Mouse (Mus musculus): Measurements from ENCODE around the gene Mmp17.

Gene Mmp17

DNA sequence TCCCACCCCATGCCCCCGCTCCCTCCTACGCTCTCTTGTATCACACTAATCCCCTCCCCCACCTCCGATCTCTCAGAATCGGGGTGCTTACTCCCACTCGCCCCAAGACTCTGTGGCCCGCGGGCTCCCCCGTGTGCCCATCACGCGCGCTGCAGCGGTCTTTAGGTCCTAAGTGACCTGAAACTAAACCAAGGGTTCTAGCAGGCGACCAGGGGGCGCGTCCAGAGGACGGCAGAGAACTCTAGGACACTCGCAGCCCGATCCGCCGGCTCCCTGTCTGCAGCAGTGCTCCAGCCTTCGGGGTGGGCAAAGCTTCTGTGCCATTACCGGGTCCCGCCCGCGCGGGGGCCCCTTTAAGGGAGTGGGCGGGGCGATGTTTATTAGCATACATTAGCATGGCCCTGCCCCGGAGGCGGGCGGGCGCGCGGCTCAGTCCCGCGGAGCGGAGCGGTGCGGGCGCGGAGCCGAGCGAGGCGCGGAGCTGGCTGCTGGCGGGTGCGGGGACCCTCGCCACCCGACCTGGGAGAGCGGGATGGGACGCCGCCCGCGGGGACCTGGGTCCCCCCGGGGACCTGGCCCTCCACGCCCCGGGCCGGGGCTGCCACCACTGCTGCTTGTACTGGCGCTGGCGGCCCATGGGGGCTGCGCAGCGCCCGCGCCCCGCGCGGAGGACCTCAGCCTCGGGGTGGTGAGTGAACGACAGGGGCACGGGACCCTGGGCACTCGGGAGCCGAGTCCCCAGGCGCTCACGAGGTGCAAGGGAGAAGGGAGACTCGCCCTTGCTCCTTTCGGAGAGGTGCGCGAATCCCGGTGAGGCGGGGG is at the start of gene Mmp17:
Gene Mmp17 (plus strand): TSS at position 409 of the 822 bp plus-strand sequence.
- DNase-seq = peak; percentile 86

DNA sequence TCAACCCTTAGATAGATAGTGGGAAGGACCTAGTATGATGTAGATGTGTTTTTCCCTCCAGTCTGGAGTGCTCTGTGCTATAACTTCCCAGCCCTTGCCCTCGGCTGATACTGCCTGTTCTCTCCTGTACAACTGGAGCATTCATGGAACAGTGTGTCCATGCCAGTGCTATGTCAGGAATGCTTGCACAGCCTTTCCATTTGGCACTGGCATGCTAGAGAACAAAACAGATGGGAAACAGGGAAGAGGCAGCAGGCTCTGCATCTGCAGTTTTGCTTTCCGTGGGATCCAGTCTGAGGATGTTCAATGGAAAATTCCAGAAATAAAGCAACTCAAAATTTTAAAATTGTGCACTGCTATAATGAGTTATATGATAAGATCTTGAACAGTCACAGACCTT is 49.5 kb upstream of the Mmp17 start:
- DNase-seq = peak; percentile 31

GRCm38 (mm10) chr5:129535021-129535420 is 48.9 kb upstream of the Mmp17 start:
- no peak for DNase-seq

GRCm38 (mm10) chr5:129535431-129535830 is 48.5 kb upstream of the Mmp17 start:
- DNase-seq = no peak

GRCm38 (mm10) chr5:129538826-129539225 is 45.1 kb upstream of the Mmp17 start:
- DNase-seq = no peak

DNA sequence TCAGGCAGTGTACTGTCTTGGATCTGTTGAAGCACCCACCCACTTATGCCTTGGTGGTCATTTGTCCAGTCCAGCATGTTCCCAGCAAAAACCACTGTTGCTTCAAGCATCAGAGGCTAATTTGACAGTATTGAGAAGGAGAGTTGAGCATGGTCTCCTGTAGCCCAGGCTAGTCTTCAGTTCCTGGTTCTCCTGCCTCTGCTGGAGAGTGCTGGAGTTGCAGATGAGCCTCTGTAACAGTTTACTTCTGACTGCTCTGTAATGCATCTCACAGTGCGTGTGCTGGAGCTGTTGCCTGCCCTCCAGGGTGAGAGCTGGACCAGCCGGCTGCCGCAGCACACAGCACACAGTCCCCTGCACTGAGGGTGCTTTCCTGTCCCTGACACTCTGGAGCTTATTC is 41.7 kb upstream of the Mmp17 start:
- no peak for DNase-seq

- peak; percentile 16 for DNase-seq
Observed at GRCm38 (mm10) chr5:129545787-129546186, 38.2 kb upstream of the Mmp17 start.

- DNase-seq = no peak
Observed at GRCm38 (mm10) chr5:129549716-129550115, 34.3 kb upstream of the Mmp17 start.

GRCm38 (mm10) chr5:129550790-129551189 is 33.2 kb upstream of the Mmp17 start:
- no peak for DNase-seq

- DNase-seq = no peak
Observed at GRCm38 (mm10) chr5:129551991-129552390, 32.0 kb upstream of the Mmp17 start.

DNA sequence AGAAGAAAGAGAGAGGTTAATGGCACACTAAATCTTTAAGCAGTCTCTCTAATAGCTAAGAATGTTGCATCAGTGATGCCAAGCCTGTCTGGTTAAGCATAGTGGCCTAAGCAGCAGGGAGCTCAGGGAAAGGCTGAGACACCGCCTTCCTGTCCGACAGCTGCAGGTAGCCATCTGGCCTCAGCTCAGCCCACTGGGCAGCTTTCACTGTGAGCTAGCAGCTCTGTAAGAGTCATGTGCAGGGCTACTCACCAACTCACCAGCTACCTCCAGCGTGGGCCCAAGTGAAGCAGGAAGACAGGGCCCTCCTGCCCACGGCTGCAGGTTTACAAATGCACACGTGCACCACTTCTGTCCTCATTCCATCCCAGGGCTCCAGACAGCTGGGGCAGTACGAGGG is 30.3 kb upstream of the Mmp17 start:
- DNase-seq = no peak

GRCm38 (mm10) chr5:129558591-129558990 is 25.4 kb upstream of the Mmp17 start:
- DNase-seq = no peak

- DNase-seq = no peak
Observed at GRCm38 (mm10) chr5:129559283-129559682, 24.7 kb upstream of the Mmp17 start.

- DNase-seq = no peak
Observed at GRCm38 (mm10) chr5:129562342-129562741, 21.6 kb upstream of the Mmp17 start.

DNA sequence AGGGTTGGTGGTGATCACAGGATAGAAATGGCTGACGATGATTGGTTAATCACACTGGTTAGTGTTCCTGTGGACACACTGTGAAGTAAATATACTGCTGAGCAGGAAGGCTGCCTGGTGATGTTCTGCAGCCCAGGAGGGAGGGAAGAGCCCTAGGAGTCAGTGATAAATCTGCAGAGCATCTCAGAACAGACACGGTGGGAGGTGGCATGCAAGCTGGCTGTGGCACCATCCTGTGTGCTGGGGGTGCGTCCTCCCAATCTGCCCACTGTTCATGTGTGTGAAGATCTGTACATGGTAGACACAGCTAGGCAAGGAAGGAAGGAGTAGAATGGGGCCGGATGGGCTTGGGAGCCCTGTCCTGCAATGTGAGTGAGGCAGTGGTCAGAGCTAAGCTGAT is 15.4 kb upstream of the Mmp17 start:
- no peak for DNase-seq

DNA sequence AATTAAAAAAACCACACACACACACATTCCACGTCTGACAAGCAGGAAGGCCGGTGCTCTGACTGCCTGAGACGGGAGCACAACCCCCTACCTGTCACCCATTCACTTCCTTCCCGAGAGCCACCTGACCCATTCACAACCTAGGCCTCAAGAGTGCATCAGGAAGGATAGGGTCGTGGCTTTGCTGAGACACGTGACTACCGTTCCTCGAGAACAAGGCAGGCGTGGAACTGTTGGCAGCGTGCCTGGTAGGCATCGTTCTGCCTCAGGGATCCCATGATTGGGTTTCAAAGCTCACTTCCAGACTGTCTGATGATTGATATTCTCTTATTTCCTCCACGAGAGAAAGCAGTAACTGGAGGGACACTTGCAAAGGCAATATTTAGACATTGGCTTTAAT is 5.8 kb upstream of the Mmp17 start:
- no peak for DNase-seq

DNA sequence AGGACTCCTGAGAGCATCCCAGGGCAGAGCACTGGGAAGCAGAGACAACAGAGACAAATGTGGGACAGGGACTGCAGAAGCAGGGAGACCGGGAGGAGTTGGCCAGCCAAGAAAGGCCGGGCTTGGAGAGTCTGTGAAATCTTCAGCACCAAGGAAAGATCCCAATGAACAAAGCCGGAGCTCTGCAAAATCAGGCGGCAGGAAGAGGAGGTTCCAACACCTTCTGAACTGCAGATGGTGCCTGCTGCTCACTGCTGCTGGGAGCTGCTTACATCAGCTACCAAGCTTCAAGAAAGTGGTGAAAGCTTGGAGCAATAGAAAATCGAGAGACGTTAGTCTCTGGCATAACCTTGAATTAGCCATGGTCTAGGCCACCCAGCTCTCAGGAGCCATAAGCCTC is 3.9 kb upstream of the Mmp17 start:
- no peak for DNase-seq

DNA sequence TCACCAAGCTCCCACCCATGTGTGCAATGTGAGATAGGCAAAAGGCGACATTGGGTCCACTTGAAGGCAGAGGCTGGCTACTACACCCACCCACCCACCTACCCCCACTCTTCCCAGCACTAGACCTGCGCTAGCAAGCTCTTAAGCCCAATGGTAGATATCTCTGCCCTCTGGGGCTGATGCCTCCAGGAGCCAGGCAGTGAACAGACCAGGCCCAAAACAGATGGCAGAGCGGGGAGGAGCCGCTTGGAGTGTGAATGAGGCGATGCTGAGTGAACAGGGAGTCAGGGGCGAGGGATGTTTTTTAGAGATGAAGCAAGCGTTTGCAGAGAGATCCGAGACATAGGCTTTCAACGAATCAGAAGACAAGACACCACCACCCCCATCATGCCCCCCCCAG is 3.4 kb upstream of the Mmp17 start:
- DNase-seq = no peak

DNA sequence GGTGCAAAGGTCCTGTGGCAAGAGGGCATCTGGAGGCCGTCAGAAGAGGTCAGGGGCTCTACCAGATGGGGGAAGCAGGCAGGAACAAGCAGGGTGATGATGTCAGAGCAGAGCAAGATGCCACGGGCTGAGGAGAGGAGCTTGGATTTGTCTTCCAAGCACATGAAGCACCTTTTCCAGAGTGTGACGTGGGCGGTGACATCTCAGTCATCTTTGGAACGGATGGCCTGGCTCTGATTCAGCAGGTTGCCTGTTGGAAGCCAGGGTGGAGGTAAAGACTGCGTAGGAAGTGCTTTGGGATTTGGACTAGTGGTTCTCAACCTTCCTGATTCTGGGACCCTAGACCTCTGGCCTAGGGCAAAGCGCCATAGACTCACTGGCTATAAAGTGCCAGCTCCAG is 3.0 kb upstream of the Mmp17 start:
- DNase-seq = no peak

DNA sequence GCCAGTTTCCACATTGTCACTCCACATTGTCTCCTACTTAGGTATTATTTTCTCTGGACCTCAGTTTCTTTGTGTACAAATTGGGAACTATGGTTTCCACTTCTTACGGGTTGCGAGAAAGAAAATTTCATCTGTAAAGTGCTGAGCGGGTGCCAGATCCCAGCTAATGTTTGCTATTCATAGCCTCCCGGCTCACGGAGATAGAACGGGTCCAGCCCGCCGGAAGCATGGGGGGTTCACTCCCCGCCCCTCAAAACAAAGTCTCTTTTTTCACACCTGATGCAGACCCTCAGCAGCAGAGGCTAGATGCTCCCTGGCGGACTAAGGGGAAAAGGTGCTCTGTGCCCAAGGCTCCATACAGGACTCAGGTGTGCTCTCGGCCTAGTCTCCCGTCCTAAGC is 638 bp upstream of the Mmp17 start:
- no peak for DNase-seq

DNA sequence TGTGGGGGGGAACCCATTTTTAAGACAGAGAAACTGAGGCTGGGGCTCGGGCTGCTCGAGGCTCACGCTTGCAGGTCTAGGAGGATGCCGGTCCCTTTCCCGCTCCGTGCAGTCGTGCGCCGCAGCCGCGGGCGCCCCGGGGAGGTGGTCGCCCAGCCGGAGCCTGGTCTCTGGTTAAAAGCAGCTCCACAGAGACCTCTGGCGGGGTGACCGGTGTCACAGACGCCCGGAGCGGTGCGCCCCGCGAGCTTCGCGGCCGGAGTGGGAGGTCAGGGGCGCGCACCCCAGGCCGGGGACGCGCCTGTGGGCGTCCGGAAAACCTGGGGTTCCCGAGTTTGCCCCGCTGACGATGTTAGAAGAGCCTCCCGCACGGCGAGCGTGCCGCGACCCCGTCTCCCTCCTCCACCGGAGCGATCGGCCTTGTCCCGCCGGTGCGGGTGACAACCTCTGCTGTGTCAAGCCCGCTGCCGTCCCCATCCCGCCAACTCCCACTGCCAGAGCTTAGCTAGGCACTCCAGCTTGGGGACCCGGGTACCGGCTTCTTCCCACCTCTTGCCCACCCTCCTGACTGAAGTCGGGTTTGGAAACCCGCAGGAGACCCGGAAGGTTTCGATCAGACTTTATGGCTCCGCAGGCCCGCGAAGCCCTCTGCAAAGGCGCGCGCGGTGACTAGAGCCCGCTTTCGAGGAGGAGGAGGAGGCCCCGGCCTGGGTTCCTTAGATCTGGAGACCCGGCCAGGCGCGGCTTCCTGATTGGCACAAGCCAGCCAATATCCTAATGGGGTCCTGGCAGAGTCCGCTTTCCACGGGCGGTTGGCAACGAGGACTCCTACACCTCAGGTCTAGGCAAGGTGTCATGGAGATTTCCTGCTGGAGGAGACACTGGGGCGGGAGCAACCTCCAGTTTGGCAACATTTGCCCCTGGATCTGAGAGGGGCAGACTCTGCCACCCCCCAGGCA is 893 bp downstream of the Mmp17 start:
- DNase-seq = peak; percentile 20

GRCm38 (mm10) chr5:129586016-129586415 is 2.0 kb downstream of the Mmp17 start:
- DNase-seq = peak; percentile 85

DNA sequence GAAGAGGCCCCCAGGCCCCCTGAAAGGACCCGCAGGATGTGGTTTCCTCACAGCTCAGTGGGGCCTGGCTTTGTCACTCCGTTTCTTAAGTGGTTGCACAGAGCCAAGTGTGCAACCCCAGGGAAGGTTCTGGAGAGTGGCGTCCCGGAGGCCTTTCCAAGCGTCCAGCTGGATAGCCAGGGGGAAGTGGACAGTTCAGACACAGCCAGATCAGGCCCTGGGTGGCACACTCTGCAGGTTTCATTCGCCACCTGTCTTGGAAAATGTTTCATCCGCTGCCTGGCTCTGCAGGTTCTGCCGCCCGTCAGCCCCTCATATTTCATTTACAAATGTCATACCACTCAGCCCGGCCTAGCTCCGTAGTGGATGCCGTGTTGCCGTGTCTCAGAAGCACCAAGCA is 2.5 kb downstream of the Mmp17 start:
- no peak for DNase-seq

- no peak for DNase-seq
Observed at GRCm38 (mm10) chr5:129590915-129591314, 6.9 kb downstream of the Mmp17 start.

Measured in lung, postnatal 14 days (tissue).